Mouse (Mus musculus) heart, adult 2 months (tissue): ENCODE results near the gene Wdr26.

ENCODE experiments used
- CTCF ChIP-seq: fragments of 200-600 bp; IDR thresholded peaks from 2 replicates; pipeline ENCODE4 v1.8.1; 2022; ENCODE audit warnings: antibody characterized with exemption, mild to moderate bottlenecking, moderate library complexity
- EP300 ChIP-seq: fragments of 200-500 bp; IDR thresholded peaks from 2 replicates; pipeline ENCODE4 v1.6.1; 2011; ENCODE audit warnings: low read depth, low read length, control low read depth; ENCODE audit not compliant: insufficient read depth
- POLR2A ChIP-seq: fragments of 200-500 bp; IDR thresholded peaks from 2 replicates; pipeline ENCODE4 v1.6.1; 2011; ENCODE audit warnings: mild to moderate bottlenecking, low read depth, low read length, control low read depth; ENCODE audit not compliant: insufficient read depth

GRCm38 (mm10) chr1:181210147-181210546 lies 1.7 kb downstream of the Wdr26 start:
- TF ChIP-seq POLR2A (no peak), EP300 (no peak), CTCF (no peak)
